Mouse (Mus musculus): ENCODE measurements at regions not wholly inside any gene's neighbourhood (a gene's known extent, or its start where the extent isn't known, plus 50 kb on each side); places are given as distances from the start of the nearest gene placed in this dataset.

DNA sequence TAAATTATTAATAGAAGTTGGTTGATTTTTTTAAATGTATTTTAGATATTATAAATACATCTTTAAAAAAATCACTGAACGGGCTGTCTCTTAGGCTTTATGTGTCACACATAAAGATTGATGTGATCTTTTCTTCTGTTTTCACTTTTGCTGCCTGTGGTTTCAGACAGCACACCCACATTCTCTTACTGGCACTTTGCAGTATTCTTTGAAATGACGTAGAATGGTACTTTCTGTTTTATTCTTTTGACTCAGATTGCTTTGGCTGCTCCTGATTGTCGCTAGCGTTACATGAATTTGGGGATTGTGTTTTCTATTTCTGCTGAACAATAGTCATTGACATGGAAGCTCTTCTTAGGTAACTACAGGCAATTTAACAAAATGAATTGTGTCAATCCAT, 415.4 kb upstream of the Rag2 start:
- DNase-seq, result no peak

DNA sequence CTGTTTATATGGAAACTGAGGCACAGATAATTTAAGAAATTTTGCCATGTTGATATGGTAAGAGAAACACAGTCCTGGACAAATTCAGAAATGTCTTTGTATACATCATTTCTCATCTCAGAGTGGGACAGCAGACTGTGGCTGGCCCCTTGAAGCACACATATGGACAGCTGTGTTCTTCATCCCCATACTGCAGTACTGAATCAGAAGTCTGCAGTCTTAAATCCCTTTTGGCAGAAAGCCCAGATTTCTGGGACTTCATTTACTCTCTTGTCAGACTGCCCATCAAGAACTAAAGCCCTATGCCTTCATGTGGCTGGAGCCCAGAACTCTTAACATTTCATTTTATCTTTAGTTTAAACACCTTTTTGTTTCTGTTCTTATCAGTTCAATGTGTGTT, 403.8 kb upstream of the Rag2 start:
- no peak for DNase-seq

- DNase-seq, result no peak
Observed at GRCm38 (mm10) chr2:101242983-101243382, 381.5 kb upstream of the Rag2 start.

DNA sequence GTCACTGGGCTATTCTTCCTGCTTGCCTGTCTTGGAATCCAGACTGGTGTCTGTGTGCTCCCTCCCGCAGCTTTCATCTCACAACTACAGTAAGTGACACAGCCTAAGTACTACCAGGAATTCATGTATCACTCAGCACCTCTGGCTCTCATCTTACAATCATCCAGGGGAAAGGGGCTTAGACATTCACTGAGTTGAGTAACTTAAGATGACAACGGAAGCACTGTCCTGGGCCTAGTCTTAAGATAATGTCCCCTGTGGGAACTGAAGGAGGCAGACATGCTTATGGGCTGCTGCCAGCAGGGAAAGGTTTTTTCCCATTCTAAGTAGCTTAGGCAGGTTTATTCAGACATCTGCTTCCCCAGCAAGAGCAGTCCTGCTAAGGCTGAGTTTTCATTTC, 377.4 kb upstream of the Rag2 start:
- no peak for DNase-seq

GRCm38 (mm10) chr2:101252228-101252627, 372.3 kb upstream of the Rag2 start:
- DNase-seq, result no peak

DNA sequence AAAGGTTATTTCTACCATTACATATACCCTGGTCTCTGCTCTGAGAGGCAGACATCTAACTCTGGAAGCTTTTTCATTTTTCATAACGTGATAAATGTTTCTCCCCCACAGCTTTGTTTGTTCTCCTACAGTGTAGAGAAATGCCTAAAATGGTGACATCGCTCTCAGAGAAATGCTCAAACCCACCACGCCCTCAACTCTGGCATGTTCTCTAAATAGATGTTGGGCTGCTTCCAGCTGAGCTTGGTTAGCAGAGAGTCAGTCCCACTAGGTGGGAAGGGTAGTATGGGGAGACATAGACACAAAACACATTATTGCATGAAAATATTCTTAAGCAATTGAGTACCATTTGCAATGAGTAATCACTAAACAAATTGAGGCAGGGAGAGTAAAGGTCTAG, 368.1 kb upstream of the Rag2 start:
- DNase-seq, result no peak

GRCm38 (mm10) chr2:101263934-101264333, 360.6 kb upstream of the Rag2 start:
- no peak for DNase-seq

- DNase-seq, result no peak
Observed at GRCm38 (mm10) chr2:101266685-101267374, 357.7 kb upstream of the Rag2 start.

GRCm38 (mm10) chr2:101274045-101274664, 350.4 kb upstream of the Rag2 start:
- DNase-seq, result no peak

DNA sequence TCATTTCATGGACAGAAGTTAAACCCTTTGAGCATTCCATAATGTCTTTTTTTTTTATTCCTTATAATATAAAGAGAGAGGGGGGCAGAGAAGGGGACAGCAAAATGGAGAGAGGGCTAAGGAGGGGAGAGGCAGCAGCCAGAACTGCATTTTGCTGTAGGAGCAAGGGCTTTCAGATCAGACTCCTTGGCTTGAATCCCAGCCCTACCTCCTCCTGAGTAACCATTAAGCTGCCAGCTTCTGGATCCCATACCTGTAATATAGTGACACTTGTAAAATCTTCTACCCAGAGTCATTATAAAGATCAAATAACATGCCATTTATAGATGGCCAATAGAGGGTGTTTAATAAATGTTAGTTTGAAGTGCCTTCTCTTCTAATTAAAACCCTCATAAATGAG, 339.6 kb upstream of the Rag2 start:
- no peak for DNase-seq

- DNase-seq, result no peak
Observed at GRCm38 (mm10) chr2:101288119-101288518, 336.4 kb upstream of the Rag2 start.

GRCm38 (mm10) chr2:101289168-101289567, 335.4 kb upstream of the Rag2 start:
- no peak for DNase-seq

DNA sequence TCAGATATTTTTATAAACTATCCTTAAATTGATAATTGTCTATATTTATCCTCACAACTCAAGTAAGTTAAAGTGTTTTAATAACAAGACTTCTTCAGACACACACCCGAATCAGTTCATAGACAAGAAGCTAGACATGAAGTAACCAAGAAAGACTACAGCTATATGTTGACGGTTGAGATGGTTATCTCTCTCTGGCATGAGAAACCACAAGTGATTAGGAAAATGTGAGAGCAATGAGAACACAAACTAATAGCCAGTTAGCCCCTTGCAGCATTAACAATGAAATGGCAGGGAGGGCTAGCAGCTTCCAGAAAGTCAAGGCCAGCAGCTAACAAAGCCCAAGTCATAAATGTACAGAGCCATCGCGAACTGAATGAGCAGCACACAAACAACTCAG, 333.8 kb upstream of the Rag2 start:
- DNase-seq, result no peak

DNA sequence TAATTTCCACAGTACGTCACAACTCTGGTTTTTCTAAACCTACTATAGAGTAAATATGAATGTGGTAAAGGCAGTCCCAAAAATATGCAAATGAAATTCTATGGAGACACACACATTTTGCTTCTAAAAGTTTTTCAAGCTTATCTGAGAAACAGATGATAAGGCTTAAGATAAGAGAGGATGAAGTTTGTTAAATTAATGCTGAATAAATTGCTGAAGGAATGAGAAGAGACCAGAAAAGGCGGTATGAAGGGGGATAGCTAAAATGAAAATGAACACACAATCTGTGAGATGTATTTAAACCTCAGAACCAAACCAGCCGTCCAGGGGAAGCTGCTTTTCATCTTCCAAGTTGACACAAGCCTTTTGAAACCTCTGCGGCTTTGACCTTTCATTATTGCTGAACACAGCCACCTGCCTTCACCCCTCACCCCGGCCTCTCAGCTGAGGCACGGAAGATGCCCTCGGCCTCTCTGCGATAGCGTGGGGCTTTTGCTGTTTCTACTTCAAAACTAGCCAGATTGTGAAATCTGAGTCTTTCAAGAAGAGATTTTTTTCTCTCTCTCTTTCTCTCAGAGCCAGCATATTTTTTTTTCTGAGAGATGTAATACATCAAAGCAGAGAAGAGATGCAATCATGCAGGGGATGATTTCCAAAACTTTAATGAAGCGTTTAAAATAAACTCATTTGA, 328.7 kb upstream of the Rag2 start:
- DNase-seq, result no peak

DNA sequence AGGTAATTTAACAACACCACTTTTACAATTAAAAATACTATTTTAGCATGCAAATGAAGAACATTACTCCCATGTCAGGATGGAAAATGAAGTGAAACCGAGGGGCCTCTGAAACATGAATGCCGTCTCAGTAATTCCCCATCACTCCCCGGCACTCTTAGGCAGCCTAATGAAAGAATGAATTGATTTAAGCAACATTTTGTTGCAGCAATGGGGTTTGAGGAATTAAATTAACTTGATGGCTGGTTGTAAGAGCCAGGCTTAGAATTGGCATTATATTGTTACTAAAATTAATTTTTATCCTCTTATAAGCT, 328.2 kb upstream of the Rag2 start:
- no peak for DNase-seq

DNA sequence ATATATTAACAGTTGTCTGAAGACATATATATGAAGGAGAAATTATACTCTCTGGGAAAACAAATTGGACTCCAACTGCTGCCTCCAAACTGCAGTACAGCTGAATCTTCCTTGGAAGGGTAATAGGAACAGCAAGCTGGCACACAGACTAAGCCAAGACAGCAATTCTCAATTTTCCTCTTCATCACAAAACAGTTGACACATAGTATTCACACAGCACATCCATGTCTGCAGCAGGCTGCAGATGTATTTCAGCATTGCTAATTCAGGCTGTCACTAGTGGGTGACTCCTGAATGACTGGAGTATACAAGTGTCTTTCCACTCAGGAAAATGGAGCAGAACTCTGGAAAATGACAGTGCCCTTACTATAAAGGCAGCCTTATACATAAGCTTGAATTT, 327.7 kb upstream of the Rag2 start:
- no peak for DNase-seq

DNA sequence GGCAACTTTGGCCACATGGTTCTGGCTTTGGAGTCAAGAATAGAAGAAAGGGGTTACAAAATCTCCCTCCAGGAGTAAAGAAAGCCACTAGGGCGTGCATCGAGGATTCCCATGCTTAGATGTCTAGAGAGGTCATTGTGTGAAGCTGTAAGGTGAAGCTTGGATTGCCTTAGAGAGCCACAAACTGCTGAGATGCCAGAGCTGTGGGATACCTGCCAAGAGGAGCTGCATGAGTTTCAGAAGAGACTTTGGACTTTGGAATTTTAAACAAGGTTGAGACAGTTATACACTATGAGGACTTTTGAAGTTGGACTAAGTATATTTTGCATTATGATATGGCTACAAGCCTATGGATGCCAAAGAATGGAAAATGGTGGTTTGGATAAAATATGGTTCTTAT, 325.4 kb upstream of the Rag2 start:
- no peak for DNase-seq

DNA sequence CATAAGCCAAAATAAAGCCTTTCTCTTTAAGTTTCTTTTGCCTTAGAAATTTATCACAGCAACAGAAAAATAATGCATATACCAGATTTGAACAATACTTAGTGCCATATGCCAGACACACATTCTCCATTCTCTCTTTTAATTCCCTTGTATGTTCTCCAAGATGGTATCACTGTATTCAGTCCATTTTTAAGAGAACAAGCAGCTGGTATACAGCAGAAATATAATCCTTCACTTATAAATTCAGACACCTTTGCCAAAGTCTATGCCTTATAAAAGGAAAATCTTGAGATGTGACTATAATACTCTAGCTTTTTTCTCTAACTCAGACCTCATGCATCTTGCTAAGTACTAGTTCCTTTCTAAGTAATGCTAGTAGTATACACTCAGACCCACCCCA, 324.4 kb upstream of the Rag2 start:
- DNase-seq, result no peak

DNA sequence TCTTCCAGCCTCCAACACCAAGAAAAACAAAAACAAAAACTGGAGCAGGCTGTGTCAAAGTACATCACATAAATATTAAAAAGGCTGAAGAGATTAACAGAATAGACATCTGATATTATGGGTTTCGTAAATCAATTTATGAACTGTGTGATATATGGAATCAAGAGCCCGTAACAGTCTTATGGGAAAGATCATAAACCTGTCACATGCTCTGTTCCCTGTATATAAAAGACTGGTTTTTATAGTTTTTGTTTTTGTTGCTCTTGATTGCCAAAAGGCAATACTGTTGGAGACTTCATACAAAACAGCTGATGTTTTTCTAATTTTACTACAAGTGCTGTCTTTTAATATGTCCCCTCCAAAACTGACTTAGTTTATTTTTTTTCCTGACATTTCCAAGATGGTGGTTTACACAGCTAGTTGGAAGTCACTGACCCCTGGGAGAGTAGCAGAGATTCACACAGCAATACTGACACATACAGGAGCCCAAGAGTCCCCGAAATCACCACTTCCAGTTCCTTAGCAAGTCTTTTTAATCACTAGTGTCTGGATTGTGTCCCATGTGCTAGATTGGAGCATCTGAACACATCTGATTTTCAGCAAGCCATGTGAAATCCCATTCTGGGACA, 303.1 kb upstream of the Rag2 start:
- no peak for DNase-seq

GRCm38 (mm10) chr2:101356709-101357108, 267.8 kb upstream of the Rag2 start:
- DNase-seq, result no peak

DNA sequence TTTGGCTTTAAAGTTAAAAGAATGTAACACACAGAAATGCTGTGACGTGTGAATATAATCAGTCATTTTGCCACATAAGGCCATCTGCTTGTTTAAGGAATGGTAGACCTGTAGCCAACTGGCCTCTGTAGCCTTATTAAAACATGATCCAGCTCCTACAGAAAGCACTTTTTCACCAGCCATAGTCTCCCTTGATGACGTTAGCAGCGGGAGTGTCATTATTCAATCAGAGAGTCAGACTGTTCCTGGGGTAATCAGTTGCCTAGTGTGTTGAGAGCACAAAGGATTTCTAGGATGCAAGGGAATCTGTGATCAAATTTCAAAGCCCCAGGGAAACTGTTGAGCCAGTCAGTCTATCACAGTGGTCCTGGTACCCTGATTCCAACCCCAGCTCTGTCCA, 260.3 kb upstream of the Rag2 start:
- DNase-seq, result no peak

DNA sequence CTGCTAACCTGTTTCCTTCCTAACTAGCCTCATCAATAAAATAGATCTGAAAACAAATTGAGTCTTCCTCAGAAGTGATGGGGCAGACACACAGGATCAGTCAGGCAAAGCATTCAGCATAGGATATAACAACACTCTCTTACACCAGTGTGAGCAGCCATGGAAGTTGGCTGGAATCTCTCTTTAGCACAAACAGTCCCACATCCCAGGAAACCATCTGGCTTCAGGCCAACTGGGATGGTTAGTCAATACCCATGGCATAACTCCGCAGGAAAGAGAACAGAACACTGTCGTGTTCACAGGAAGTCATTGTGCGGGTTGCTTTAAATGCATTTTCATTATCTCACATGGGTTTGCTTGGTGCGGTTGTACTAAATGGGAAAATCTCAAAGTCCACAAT, 256.2 kb upstream of the Rag2 start:
- DNase-seq, result no peak

GRCm38 (mm10) chr2:101370991-101371736, 253.4 kb upstream of the Rag2 start:
- no peak for DNase-seq

Measured in thymus, postnatal 25 days (tissue).